Mouse (Mus musculus): ENCODE measurements around the gene Zfpl1. TPM values are rescaled to one million over a fixed set of nuclear protein-coding genes. Genes with fewer than 3 reads are reported as not detected.

Gene Zfpl1
- total RNA-seq (2023), result 10 to 100 TPM; 23.8 to 26.0 TPM

DNA sequence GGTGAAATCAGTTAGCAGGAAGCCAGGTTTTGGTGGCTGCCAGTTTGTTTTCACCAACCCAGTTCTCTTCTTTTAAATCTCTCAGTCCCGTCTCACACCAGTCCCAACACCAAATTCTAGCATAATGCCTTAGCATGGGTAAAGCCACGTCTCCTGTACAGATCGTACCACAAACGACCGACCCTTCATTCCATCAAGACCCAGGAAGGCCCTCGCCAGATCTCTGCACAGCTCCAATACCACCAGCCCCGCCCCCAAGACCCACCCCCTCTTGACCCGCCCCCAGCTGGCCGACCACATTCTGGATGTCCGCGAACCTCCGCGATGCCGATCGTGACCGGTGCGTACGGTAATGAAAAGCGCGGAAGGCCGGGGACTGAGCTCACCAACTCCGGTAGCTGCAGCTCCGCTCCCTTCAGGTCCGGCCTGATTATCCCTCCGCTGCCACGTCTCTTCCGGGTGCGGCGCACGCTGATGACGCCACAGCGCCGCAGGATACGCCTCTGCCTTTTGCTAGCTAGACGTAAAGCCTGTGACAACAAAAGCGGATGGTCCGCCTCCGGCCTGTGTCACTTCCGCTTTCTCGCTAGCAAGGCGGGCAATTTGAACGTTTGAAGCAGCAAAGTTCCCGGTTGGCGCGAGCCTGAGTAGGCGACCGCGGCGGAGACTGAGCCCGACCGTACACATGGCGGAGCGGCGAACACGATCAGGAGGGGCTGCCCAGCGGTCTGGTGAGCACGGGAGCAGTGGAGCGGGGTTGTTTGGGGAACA lies at the start of gene Zfpl1, which contains the start of gene Cdca5:
Zfpl1 (minus strand) TSS at position 479 of the 771 bp plus-strand sequence.
Cdca5 (plus strand) TSS at position 506 of the 771 bp plus-strand sequence.

GRCm38 (mm10) chr19:6127760-6128341 lies 43.1 kb upstream of the Zfpl1 start, which contains the start of gene Snx15:
TSS of gene Snx15 (minus strand) at chr19:6128304.

GRCm38 (mm10) chr19:6117986-6118676 lies 33.4 kb upstream of the Zfpl1 start, which contains the start of gene Sac3d1:
TSS of gene Sac3d1 (minus strand) at chr19:6118650.

DNA sequence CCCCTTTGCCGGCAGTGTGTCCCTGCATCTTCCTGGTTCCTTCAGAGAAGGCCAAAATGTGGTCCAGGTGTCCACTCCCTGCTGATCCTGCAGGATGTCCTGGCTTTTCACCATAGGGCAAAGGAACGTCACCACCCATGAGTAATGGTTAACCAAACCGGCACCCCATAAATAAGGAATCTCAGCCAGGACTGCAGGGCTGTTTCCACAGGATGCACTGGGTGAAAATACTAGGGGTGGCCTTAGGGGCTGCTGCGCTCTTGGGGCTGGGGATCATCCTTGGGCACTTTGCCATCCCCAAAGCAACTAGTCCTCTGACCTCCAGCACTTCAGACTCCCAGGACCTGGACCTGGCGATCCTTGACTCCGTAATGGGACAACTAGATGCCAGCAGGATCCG lies 20.8 kb upstream of the Zfpl1 start, which contains the start of gene Naaladl1:
Naaladl1 (plus strand) TSS at position 197 of the 400 bp plus-strand sequence.

DNA sequence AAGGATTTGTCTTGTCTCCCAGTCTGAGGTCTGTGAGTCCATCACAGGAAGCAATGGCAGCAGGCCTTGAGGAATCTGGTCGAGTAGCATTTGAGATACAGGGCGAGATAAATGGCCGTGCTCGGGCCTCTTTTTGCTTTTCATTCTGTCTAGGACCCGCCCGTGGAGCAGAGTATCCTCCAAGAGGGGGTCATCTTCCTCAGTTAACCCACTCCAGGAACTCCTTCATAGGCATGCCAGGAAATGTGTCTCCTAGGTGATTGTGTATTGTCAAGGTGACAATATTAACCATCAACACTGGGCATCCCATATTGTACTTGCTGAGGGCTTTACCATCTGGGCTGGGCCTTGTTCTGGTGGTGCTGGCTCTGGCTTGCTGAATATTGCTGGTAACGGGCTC lies 9.4 kb upstream of the Zfpl1 start, which contains the start of gene AC131692.1:
AC131692.1 (plus strand) TSS at position 301 of the 400 bp plus-strand sequence.

DNA sequence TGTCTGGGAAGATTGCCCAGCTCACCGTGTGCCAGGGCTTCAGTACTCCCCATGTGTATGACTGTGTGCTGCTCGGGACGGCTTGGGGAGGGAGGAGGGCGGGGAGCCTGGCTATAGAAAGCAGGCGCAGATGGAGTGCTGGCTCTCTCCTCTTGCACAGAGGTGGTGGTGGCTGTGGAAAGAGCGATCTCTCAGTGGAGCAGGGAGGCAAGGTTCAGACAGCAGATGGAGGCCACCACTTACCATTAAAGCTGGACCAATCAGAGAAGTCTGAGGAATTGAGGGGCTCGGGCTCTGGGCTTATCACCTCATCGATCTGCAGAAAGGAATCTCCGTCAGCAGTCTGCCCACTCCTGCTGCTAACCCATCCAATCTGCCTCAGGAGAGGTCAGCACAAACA lies 2.6 kb downstream of the Zfpl1 start, which contains the start of gene Gm28374:
Gm28374 (minus strand) TSS at position 101 of the 400 bp plus-strand sequence.

DNA sequence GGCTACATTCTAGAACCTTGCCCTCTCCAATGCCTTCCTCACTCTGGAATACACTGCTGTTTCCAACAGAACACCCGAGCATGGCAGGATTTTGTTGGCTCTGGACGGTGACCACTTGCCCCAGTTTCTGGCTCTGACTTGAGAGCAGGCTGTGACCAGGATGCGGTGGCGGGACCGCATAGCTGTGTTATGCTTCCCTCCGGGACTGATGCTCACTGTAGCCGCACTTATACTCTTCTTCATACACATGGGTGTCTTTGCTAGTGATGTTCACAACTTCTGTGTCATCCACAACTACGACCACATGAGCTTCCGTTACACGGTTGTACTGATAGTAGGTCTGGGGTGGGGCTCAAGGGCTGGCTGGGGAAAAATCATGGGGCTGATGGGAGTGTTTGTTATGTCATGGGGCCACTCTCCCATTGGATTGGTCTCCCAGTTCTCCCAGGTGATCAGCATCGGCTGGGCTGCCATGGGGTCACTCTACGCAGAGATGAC lies 4.7 kb downstream of the Zfpl1 start, which contains the start of gene Tmem262:
Tmem262 (plus strand) TSS at position 51 of the 498 bp plus-strand sequence.

GRCm38 (mm10) chr19:6076564-6077393 lies 8.0 kb downstream of the Zfpl1 start, which contains the start of gene Vps51:
TSS of gene Vps51 (minus strand) at chr19:6077231.

DNA sequence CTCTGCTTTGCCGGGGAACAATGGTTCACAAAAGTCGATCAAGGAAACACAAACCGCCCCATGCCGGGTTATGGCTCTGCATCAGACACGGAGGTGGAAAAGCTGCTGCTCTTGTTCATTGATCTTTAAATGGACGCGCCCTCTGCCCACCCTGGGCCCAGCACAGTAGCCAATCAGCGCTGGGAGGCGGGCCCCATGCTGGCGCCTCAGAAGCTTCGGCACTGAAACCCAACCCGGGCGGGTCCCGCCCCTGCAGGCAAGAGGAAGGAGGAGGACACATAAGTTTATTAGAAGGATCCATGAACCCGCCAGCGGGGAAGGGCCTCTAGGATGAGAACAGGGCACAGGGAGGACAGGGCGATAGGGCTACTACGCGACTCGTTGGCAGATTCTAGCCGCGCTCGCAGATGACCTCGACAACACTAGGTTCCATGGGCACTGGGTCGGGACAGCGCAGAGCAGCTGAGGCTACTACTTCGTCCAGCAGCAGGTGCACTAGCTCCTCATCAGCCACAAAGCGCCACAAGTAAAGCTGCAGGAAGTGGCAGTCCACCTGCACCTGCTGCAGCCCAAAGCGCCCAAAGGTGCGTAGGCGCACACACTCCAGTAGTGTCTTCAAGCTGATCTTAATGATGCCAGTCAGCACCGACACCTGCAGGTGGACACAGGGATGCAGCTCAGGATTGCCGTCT lies 16.9 kb downstream of the Zfpl1 start, which contains the start of gene Tm7sf2:
Tm7sf2 (minus strand) TSS at position 650 of the 692 bp plus-strand sequence.

DNA sequence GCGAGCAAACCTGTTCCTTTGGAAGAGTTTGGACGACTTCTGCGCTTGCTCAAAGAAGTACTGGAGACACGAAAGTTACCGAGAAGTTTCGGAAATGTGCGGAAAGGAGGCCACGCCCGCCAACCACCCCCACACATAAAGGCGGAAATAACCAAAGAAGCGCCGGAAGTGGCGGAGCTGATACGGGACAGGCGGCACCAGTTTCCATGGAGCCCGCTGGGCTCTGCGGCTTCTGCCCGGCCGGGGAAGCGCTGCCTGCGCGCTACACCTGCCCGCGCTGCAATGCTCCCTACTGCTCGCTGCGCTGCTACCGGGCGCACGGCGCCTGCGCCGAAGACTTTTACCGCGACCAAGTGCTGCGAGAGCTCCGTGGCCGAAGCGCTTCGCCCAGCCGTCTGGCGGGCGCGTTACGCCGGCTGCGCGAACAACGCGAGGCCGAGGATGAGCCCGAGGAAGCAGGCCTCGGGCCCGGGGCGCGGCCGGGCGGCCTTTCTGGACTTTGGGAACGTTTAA lies 23.7 kb downstream of the Zfpl1 start, which contains the start of gene Znhit2:
Znhit2 (plus strand) TSS at position 172 of the 513 bp plus-strand sequence.

DNA sequence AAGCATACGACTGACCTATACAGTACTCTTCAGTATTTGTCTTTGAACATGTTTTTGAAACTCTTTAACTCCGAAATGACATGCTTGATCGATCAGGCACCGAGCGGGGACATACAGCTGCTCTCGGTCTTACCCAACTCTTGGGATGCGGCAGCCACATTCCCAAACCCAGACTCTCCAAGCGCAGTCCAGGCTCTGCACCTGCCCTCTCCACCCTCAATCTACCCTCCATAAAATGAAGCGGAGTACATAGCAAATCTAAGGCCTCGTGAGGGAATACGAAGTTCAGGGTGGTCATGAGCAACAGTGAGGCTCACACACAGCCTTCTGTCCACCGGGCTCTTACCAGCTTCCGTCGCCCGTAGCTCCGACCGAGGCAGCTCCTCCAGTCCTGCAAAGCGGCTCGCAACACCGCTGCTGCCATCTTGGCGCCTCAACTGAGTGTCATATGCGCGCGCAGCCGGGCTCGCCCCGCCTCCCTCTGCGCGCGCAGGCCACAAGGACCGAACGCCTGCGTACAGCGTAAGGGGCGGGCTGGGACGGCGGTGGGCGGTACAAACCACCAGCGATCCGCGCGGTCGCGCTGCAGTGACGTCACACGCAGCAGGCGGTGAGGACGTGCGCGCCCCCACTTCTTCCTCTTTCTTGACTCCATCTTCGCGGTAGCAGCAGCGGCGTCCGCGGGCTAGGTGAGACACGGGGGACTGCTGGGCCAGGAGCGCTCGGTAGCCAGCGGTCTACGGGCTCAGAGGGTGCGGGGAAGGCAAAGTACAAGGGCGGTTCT lies 27.3 kb downstream of the Zfpl1 start, which contains the start of the genes Mrpl49 and Fau:
Mrpl49 (minus strand) TSS at position 473 of the 784 bp plus-strand sequence.
Fau (plus strand) TSS at position 532 of the 784 bp plus-strand sequence.

DNA sequence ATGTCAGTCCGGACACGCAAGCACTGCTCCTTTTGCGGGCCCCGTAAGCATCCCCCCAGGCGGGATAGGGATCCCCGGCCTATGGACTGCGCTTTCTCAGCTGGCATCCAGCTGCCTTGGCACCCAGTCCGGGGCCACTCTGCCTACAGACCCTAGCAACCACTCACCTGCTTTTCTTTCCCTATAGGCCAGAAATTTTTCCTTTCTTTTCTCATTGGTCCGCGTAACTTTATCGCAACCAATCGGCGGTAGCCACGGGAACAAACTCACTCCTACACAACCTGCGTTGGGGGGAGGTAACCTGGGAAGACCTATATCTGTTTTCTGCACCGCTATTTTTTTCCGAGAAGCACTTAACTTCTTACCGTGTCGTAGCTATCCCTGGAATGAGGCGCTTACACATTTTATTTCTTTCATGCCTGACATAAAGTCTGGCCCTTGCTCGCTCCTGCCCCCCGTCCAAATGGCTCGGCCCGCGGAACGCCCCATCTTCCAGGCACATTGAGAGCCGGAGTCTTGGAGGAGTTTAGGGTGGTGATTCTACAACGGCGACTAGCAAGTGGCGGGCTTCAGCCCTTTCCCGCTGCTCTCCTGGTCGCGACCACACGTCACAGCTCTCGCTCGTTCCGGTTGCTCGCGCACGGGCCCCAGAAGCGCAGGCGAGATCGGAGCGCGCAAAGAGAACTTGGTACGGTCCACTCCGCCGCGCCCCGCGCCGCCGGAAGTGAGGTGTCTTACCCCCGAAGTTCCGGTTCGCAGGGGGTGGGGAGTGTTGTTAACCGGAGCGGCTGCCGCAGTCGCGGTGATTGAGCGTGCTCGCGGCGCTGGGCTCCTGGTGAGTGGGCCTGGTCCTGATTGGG lies 38.2 kb downstream of the Zfpl1 start, which contains the start of gene Syvn1:
Syvn1 (plus strand) TSS at position 283 of the 860 bp plus-strand sequence.

Other genes starting within 250 kb of the Zfpl1 start
- gene Frmd8, start 209.7 kb downstream of the Zfpl1 start, total RNA-seq (2023), result 10 to 100 TPM; 59.9 to 62.7 TPM
- gene Slc25a45, start 207.1 kb downstream of the Zfpl1 start, total RNA-seq (2023), result 10 to 100 TPM; 48.2 to 55.2 TPM
- 1 to 10 TPM; 2.4 to 3.3 TPM for gene Tigd3, start 190.8 kb downstream of the Zfpl1 start, total RNA-seq (2023)
- gene Dpf2, start 171.9 kb downstream of the Zfpl1 start, total RNA-seq (2023), result 100 to 1,000 TPM; 106 to 111 TPM
- 1 to 10 TPM; 3.2 to 4.7 TPM for gene Cdc42ep2, start 160.1 kb downstream of the Zfpl1 start, total RNA-seq (2023)
- gene Pola2, start 120.8 kb downstream of the Zfpl1 start, total RNA-seq (2023), result 10 to 100 TPM; 38.1 to 39.3 TPM
- gene Slc22a20, start 98.8 kb downstream of the Zfpl1 start, total RNA-seq (2023), result 1 to 10 TPM; 1.9 to 2.3 TPM
- 100 to 1,000 TPM; 242 to 264 TPM for gene Capn1, start 69.1 kb downstream of the Zfpl1 start, total RNA-seq (2023)
- gene Syvn1, start 38.4 kb downstream of the Zfpl1 start, total RNA-seq (2023), result 10 to 100 TPM; 40.0 to 42.7 TPM
- gene Mrpl49, start 27.2 kb downstream of the Zfpl1 start, total RNA-seq (2023), result 10 to 100 TPM; 15.5 to 17.7 TPM
- gene Fau, start 27.1 kb downstream of the Zfpl1 start, total RNA-seq (2023), result 1,000 to 10,000 TPM; 1,500 to 1,520 TPM
- 10 to 100 TPM; 11.3 to 13.7 TPM for gene Znhit2, start 23.8 kb downstream of the Zfpl1 start, total RNA-seq (2023)
- gene Tm7sf2, start 16.6 kb downstream of the Zfpl1 start, total RNA-seq (2023), result 10 to 100 TPM in 1 of 2 experiments, 1 to 10 TPM in 1; 9.7 to 10.8 TPM
- 10 to 100 TPM; 71.2 to 76.9 TPM for gene Vps51, start 7.7 kb downstream of the Zfpl1 start, total RNA-seq (2023)
- gene Tmem262, start 4.9 kb downstream of the Zfpl1 start, total RNA-seq (2023), result not detected
- gene Gm28374, start 2.7 kb downstream of the Zfpl1 start, total RNA-seq (2023), result not detected
- 10 to 100 TPM; 31.2 to 31.6 TPM for gene Cdca5, start within 50 bp of the Zfpl1 start, total RNA-seq (2023)
- gene AC131692.1, start 9.5 kb upstream of the Zfpl1 start, total RNA-seq (2023), result 1 to 10 TPM; 1.2 to 2.0 TPM
- 1 to 10 TPM in 1 of 2 experiments, under 1 TPM in 1; 0.46 to 1.7 TPM for gene Naaladl1, start 20.8 kb upstream of the Zfpl1 start, total RNA-seq (2023)
- gene Sac3d1, start 33.7 kb upstream of the Zfpl1 start, total RNA-seq (2023), result 1 to 10 TPM; 6.6 to 7.2 TPM
- gene Snx15, start 43.3 kb upstream of the Zfpl1 start, total RNA-seq (2023), result 10 to 100 TPM; 11.3 to 14.2 TPM
- gene Batf2, start 56.0 kb upstream of the Zfpl1 start, total RNA-seq (2023), result 1 to 10 TPM in 1 of 2 experiments, under 1 TPM in 1; 0.94 to 1.3 TPM
- gene Arl2, start 56.6 kb upstream of the Zfpl1 start, total RNA-seq (2023), result 10 to 100 TPM; 12.9 to 17.1 TPM
- not detected for gene Majin, start 99.4 kb upstream of the Zfpl1 start, total RNA-seq (2023)
- gene Gpha2, start 141.4 kb upstream of the Zfpl1 start, total RNA-seq (2023), result not detected
- 10 to 100 TPM; 18.7 to 20.3 TPM for gene Ppp2r5b, start 150.9 kb upstream of the Zfpl1 start, total RNA-seq (2023)
- 100 to 1,000 TPM in 1 of 2 experiments, 10 to 100 TPM in 1; 88.4 to 104 TPM for gene Atg2a, start 156.7 kb upstream of the Zfpl1 start, total RNA-seq (2023)
- 100 to 1,000 TPM; 198 to 207 TPM for gene Ehd1, start 191.8 kb upstream of the Zfpl1 start, total RNA-seq (2023)
- 10 to 100 TPM in 1 of 2 experiments, 1 to 10 TPM in 1; 7.5 to 11.7 TPM for gene Cdc42bpg, start 221.5 kb upstream of the Zfpl1 start, total RNA-seq (2023)